Mouse (Mus musculus) cerebellum, postnatal 36 days (tissue): Measurements from ENCODE around the gene Nkain1.

ENCODE experiments used
- DNase-seq, 2 experiments: peaks; one replicate each; pipeline ENCODE4 v3.0.0; 2021 to 2022; ENCODE audit warnings: mixed read lengths in 2 of 2

The Nkain1 gene

GRCm38 (mm10) chr4:130550511-130550910, 23.5 kb downstream of the Nkain1 start:
- DNase-seq = no peak

DNA sequence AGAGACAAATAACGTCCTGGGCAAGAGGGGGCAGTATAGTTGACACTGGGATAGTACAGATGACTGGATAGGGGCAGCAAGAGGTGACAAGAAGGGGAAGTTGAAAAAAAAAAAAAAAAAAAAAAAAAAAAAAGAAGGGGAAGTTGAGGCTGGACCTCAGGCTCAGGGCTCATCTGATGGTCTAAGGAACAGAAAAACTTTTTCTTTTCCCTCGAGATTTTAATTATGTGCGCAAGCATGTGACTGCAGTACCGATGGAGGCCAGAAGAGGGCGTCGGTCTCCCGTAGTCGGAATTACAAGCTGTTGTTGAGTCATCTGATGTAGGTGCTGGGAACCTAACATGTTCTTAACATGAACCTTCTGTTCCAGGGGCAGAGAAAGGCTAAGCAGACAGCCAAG, 24.8 kb downstream of the Nkain1 start:
- DNase-seq = no peak

DNA sequence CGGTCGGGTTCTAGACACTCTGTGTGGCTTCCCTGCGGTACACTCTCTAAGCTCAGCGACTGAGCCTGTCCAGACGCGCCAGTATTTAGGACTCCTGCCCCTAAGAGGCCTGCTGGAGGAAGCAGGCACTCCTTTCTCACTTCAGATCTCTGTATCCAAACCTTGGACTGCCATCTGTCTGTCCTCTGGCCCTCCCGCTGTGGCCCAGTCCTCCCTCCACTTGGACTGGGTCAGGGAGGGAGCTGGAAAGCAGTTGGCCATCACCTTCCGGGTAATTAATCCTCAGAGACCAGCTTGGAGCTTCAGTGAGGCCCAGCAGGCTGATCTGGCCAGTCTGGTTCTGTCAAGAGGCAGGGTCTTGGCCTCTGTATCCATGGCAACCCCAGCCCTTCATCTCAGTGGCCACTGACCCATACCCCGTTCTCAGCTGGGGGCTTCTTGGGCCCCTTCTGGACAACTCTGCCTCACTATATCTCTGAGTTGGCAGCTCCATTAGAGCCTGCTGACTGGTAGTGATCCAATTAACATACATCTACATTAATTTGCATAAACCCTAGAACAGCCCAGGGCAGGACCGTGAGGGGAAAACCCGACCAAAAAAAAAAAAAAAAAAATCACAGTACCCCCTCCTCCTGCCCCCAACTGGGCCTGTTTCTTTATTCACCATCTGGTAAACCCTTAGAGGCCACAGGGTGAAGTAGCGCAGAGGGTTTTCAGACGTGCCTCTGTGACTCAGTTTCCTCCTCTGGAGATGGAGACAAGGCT, 27.0 kb downstream of the Nkain1 start:
- DNase-seq = peak; percentile 80 to 84

- no peak for DNase-seq
Observed at GRCm38 (mm10) chr4:130544392-130544791, 29.6 kb downstream of the Nkain1 start.

DNA sequence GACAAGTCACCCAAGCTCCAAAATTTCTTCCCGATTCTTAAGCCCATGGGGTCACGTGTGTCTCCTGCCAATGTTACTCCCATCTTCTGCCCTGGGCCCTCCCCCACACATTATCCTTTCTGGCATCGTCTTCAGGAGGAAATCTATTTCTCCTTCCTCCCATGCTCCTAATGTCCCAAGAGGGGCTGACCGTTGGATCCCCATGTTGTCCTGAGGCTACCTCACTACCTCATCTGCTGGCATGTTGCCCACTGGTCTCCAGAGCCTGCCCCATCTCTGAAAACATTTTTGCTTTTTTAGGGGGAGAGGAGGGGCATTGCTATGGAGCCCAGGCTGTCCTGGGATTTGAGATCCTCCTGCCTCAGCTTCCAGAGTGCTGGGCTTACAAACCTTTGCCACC, 30.9 kb downstream of the Nkain1 start:
- peak in 1 of 2 experiments; percentile 40 for DNase-seq

- DNase-seq = no peak
Observed at GRCm38 (mm10) chr4:130540831-130541230, 33.1 kb downstream of the Nkain1 start.

DNA sequence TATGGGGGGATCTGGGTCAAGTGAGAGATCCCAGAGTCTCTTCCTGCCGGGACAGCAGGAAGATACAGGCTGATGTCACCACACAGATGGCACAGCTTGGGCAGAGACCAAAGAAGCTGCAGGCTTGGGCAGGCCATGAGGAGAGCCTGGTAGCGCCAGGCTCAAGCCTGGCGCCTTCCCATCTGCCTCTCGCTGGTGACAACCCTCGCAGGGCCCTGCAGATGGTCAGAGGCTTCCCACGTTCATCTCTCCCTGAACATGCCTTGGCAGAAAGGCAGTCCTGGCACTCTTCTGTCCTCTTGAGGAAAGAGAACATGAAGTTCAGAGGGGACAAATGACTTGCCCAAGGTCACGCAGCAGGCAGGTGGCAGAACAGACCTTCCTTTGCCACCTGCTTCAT, 34.3 kb downstream of the Nkain1 start:
- peak; percentile 93 for DNase-seq

DNA sequence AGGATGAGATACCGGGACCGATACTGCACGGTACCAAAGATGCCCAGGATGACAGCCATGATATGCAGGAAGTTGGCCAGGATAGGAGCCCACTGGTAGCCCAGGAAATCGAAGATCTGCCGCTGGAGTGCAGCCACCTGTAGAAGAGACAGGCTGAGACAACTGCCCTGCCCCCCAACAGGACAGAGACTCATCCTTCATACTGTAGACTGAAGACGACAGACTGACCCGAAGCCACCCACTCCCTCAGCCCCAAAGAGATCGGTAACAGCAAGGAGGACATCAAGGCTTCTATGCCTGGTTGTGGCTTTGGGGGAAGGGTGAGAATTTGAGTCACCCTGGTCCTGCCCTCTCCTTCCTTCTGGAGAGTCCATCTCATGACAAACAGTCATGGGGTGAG, 34.9 kb downstream of the Nkain1 start:
- peak in 1 of 2 experiments; percentile 45 for DNase-seq

DNA sequence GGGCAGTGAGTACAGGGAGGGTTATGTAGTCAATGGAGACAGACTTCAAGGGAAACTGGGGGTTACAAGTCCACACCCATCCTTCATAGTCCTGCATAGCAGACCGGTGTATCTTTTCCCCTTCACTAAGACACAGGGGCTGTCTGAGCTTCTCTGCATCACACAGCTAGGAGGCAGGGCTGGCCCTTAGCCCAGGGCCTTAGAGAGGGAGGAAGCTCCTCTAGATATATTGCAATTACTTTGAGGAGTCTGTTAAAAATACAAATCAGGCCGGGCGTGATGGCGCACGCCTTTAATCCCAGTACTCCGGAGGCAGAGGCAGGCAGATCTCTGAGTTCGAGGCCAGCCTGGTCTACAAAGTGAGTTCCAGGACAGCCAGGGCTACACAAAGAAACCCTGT, 36.6 kb downstream of the Nkain1 start:
- no peak for DNase-seq

GRCm38 (mm10) chr4:130535789-130536188, 38.2 kb downstream of the Nkain1 start:
- no peak for DNase-seq

GRCm38 (mm10) chr4:130533975-130534374, 40.0 kb downstream of the Nkain1 start:
- peak; percentile 93 to 98 for DNase-seq

DNA sequence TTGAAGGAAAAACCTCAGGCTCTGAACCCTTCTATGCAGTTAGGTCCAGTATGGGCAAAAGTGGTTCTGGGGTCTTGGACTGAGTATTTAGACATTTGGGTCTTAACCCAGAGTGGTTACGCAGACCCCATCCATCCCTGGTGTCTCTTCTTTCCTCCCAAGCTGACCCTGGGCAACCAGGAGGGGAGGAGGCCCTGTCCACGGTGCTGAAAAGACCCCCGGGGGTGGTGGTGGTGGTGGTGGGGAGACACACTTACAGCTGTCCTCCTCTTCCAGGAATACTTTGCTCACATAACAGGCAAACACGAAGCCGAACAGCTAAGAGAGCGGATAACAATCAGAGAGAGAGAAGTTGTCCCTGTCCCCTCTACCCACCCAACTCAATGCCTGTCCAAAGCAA, 41.6 kb downstream of the Nkain1 start:
- DNase-seq = no peak

DNA sequence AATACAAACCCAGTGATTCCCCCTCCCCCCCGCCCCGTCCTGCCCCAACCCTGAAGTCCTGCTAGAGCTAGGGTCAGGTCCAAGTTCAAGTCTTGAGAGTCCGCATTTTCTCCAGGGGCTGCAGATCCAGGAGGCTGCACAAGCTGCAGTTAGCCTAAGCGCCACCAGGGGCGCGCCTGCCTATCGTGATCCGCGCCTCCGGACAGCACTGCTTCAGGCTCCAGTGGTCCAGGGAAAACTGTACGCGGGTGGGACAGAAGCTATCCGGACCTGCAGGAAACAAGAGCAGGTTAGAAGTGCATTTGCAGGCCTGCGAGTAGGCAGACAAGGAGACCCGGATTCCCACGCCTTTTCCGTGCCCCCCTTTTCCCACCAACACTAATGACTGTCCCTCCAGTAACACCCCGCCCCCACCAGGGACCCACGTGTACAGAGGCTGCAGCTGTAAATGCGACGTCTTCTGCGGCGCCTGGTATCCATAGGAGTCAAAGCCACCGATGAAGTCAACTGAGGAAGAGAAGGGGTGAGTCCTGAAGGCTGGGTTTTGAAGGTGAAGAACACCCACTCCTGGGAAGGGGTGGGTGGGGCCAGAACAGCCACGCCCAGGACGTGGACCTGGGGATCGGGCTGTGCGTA, 42.2 kb downstream of the Nkain1 start:
- peak; percentile 84 to 86 for DNase-seq

GRCm38 (mm10) chr4:130527804-130528203, 46.2 kb downstream of the Nkain1 start:
- DNase-seq = no peak

DNA sequence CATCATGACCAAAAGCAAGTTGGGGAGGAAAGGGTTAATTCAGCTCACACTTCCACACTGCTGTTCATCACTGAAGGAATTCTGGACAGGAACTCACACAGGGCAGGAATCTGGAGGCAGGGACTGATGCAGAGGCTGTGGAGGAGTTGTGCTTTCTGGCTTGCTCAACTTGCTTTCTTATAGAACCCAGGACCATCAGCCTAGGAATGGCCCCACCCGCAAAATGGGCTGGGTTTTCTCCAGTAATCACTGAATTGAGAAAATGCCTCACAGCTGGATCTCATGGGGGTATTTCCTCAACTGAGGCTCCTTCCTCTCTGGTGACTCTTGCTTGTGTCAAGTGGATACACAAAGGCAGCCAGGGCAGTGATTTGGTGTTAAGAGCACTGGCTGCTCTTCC, 48.9 kb downstream of the Nkain1 start:
- no peak for DNase-seq

DNA sequence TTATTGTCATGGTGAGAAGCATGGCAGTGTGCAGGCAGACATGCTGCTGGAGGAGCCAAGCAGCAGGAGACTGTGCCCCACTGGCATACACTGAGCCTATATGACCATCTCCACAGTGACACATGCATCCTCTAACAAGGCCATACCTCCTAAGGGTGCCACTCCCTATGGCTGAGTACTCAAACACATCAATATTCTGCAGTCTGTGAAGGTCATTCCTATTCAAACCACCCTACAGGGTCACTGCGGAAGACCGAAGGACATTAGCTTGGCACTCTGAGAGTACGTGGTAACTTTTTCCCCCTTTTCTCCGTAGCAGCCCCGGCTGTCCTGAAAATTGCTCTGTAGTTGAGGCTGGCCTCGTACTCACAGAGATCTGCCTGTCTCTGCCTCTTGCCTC, 52.5 kb downstream of the Nkain1 start:
- no peak for DNase-seq

GRCm38 (mm10) chr4:130520482-130520851, 53.5 kb downstream of the Nkain1 start:
- DNase-seq = no peak

DNA sequence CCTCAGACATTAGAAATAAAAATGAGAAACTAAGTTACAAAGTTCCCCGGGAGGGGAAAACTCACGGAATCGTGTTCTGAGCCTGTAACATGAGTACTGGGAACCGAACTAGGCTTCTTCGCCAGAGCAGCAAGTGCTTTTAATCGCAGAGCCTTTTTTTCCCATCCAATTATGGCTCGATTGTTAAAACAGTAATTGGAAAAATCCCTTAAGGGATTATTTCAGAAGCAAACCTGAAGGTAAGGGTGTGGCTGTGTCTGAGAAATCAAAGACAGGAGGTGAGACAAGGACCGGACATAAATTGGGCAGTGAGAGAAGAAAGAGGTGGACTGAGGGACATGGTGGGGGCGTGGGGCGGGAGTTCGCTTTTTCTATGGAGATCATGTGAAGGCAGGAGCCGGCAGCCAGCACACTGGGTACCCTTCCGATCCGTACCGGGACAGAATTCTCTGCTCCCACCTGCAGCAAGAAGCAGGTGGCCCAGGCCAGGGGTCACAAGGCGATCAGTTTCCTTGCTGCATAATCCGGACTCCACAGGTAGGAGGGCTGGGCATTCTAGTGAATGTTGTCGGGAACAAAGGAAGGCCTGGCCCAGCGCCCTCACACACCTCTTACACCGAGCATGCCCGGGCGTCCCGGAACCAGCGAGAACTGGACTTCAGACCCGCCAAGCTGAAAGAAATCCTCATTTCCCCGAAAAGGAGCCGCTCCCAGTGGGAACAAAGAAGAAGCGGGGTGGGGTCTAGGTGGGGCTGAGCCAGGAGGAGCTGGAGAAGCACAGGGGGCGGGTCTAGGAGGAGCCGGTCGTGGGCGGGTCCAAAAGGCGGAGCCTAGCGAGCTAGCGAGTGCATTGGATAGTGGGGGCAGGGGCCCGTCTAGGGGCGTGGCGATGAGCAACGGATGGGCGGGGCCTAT, 54.1 kb downstream of the Nkain1 start:
- peak; percentile 87 to 92 for DNase-seq

GRCm38 (mm10) chr4:130516490-130516889, 57.5 kb downstream of the Nkain1 start:
- no peak for DNase-seq
